Mouse (Mus musculus) G1E (cell line): ENCODE results near the gene Nck1.

ENCODE experiments used
- CTCF ChIP-seq: IDR thresholded peaks from 2 replicates; pipeline ENCODE4 v1.5.1; 2012; ENCODE audit warnings: low read depth, low read length, inconsistent platforms, mixed read lengths
- GATA1 ChIP-seq: IDR thresholded peaks from 2 replicates; pipeline ENCODE4 v1.6.1; 2012; ENCODE audit warnings: borderline replicate concordance, low read length, inconsistent platforms, mixed read lengths
- POLR2AphosphoS5 ChIP-seq: IDR thresholded peaks from 2 replicates; pipeline ENCODE4 v1.6.1; 2012; ENCODE audit warnings: low read depth, low read length, inconsistent platforms; ENCODE audit not compliant: insufficient replicate concordance
- TAL1 ChIP-seq: conservative IDR thresholded peaks from 2 replicates; pipeline ENCODE4 v1.6.1; 2012; ENCODE audit warnings: low read depth, low read length, inconsistent platforms, mixed read lengths

GRCm38 (mm10) chr9:100558023-100558573, 12.2 kb upstream of the Nck1 start:
- TF ChIP-seq CTCF (no peak), GATA1 (no peak), TAL1 (no peak), POLR2AphosphoS5 (no peak)
